Mouse (Mus musculus) heart, adult 2 months (tissue): ENCODE data around the gene Klhdc10.

ENCODE experiments used
- CTCF ChIP-seq: fragments of 200-600 bp; IDR thresholded peaks from 2 replicates; pipeline ENCODE4 v1.8.1; 2022; ENCODE audit warnings: antibody characterized with exemption, mild to moderate bottlenecking, moderate library complexity
- POLR2A ChIP-seq: fragments of 200-500 bp; IDR thresholded peaks from 2 replicates; pipeline ENCODE4 v1.6.1; 2011; ENCODE audit warnings: mild to moderate bottlenecking, low read depth, low read length, control low read depth; ENCODE audit not compliant: insufficient read depth

DNA sequence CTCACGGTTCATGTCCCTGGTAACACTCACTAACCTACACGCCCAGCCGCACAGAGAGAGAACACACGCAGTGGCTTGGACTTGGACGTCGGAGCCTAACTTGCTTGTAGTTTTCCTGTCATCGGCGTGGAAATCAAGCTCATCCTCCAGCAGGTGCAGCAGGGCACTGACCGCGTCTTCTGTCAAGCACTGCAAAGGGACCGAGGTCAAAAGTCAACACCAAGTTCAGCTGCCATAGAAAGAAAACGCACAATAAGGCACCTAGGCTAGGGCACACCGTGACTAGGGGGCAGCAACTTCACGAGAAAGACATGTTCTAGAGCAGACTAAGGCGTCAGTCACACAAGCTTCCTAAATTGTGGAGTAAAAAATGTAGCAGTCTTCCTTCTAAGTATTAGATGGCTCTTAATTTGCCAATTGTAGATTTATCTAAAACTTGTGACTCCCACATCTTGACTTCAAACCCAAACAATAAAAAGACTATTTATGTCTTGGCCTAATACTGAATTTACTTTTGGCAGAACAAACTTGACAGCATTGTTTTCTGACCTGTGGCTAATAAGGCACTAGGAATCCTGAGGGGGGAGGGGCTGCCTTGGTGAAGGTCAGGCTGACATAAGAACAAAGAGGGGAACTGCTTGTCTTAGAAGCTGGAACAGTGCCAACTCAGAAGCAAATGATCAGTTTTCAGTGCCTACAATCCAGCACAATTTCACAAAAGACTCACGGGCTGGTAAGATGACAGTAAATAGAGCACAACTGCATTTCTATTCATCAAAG is 26.7 kb upstream of the Klhdc10 start:
- TF ChIP-seq POLR2A (0 out of 2 replicates have a peak, but pooled peaks have one; percentile 15), CTCF (no peak)
